8 mouse cellular contexts compared by ENCODE assay signal in the genomic region with DNA sequence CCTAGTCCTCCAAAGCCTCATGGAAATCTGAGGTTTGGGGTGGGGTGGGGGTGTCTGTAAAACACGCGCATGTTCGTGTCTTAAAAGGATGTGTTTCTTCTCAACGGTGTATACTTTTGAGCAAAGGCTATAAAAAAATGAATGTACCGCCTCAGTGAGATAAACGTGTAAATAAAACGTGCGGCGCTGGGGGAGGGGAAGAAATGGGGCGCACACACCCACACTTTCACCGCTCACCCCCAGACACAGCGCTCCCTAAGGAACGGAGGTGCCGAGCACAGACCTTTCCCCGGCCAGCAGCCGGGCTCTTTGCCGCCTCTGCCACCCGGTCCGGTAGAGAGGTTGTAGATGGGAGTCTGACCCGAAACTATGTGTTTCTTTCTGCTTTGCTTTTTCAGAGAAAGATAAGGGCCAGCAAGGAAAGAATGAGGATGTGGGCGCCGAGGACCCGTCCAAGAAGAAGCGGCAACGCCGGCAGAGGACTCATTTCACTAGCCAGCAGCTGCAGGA. TPM values are rescaled to one million over a fixed set of nuclear protein-coding genes. Genes with fewer than 3 reads are reported as not detected.
DNase-seq lines count a peak whose midpoint lies in the region; ATAC-seq and TF ChIP-seq lines count a peak whose summit lies in the region.

No protein-coding gene starts in this region.

- intact Hi-C loops in gastrocnemius, postnatal 14 days (cut with DNase I; ENCODE audit: low total_unique reads), result no loop called here

- H3K4me3 ChIP-seq in E14TG2a.4 (replicated peaks; ENCODE audit: low read length), result peak overlapping the region; percentile 82
- no peak overlapping the region for H3K4me3 ChIP-seq in forebrain, postnatal 0 days (ENCODE audit: low read depth, low read length)
- peak overlapping the region; percentile 66 for H3K4me3 ChIP-seq in midbrain, embryonic 10.5 days

- DNase-seq in heart, adult 11 months, result peak; percentile 61
- DNase-seq in heart, adult 9 months (ENCODE audit: low spot score in 2 of 2), result no peak
- DNase-seq in forebrain, postnatal 0 days, result peak; percentile 45
- DNase-seq in midbrain, embryonic 10.5 days (ENCODE audit: low spot score), result no peak
- no peak for DNase-seq in spleen, adult 12 weeks (ENCODE audit: low spot score)
- no peak for DNase-seq in gastrocnemius, postnatal 14 days
- DNase-seq in adrenal gland, postnatal 36 days, result no peak

- no peaks in the 10 kb centered on the region for H3K36me3 ChIP-seq in E14TG2a.4 (ENCODE audit: insufficient read depth, low read length)
- no peaks in the 10 kb centered on the region for H3K36me3 ChIP-seq in forebrain, postnatal 0 days (ENCODE audit: insufficient read depth)
- no peaks in the 10 kb centered on the region for H3K36me3 ChIP-seq in midbrain, embryonic 10.5 days

- no peak overlapping the region for H3K4me2 ChIP-seq in forebrain, postnatal 0 days (ENCODE audit: low read depth)

- peaks cover 57% of the 10 kb centered on the region for H3K4me1 ChIP-seq in E14TG2a.4 (replicated peaks; ENCODE audit: low read depth, low read length)
- H3K4me1 ChIP-seq in forebrain, postnatal 0 days (ENCODE audit: insufficient read depth), result peaks cover 3% of the 10 kb centered on the region; the same call in 1 of the 2 replicates
- peaks cover 55% of the 10 kb centered on the region for H3K4me1 ChIP-seq in midbrain, embryonic 10.5 days

- TF ChIP-seq CTCF in E14TG2a.4 (conservative IDR thresholded peaks at IDR 0.05; ENCODE audit: low read length), result no peak
- TF ChIP-seq CTCF in forebrain, postnatal 0 days (IDR thresholded peaks at IDR 0.05; ENCODE audit: low read depth), result no peak

- H3K27me3 ChIP-seq in E14TG2a.4 (ENCODE audit: insufficient read depth, low read length), result peaks cover 89% of the 10 kb centered on the region
- H3K27me3 ChIP-seq in forebrain, postnatal 0 days (ENCODE audit: insufficient read depth, low read length), result peaks cover 75% of the 10 kb centered on the region
- H3K27me3 ChIP-seq in midbrain, embryonic 10.5 days (ENCODE audit: low read depth, poor library complexity, severe bottlenecking), result peaks cover 100% of the 10 kb centered on the region

- H3K9ac ChIP-seq in forebrain, postnatal 0 days, result no peak overlapping the region

- no peak for ATAC-seq in forebrain, postnatal 0 days

- H3K9me3 ChIP-seq in E14TG2a.4 (ENCODE audit: low read length), result no peaks in the 10 kb centered on the region
- no peaks in the 10 kb centered on the region for H3K9me3 ChIP-seq in forebrain, postnatal 0 days (ENCODE audit: low read length)
- no peaks in the 10 kb centered on the region for H3K9me3 ChIP-seq in midbrain, embryonic 10.5 days (replicated peaks)

- no peak overlapping the region for H3K27ac ChIP-seq in forebrain, postnatal 0 days (ENCODE audit: low read depth, low read length)
- no peak overlapping the region for H3K27ac ChIP-seq in midbrain, embryonic 10.5 days (replicated peaks)

- WGBS in forebrain, postnatal 0 days, result 1% methylated on average over 26 of the region's 26 CpGs
- 1% methylated on average over 26 of the region's 26 CpGs for WGBS in midbrain, embryonic 10.5 days

RNA-seq across cellular contexts. Expression of a gene that starts 15.6 kb away (rescaled TPM):
- total RNA-seq in forebrain, postnatal 0 days (2014; rRNA removed), result 2.1 and 10.5 TPM in 2 replicates
- polyA plus RNA-seq in forebrain, postnatal 0 days (2015; fragmentation: Nextera tagmentation; extraction: Ambion mirVana), result 2.5 and 7.2 TPM in 2 replicates
- polyA plus RNA-seq in midbrain, embryonic 10.5 days (2016; fragmentation: Nextera tagmentation; extraction: Ambion mirVana), result 27.8 and 47.0 TPM in 2 replicates
- 1 to 10 TPM; 9.0 to 9.2 TPM for total RNA-seq in gastrocnemius, postnatal 14 days (2021)
- total RNA-seq in adrenal gland, postnatal 36 days (2021), result not detected

Comparison
In these comparisons a context has a peak if more than half of its experiments do, and no peak if none do; other contexts are left out.
1. DNase-seq: peak in heart, adult 11 months (single experiment) and forebrain, postnatal 0 days (single experiment); none in heart, adult 9 months (0 of 2), midbrain, embryonic 10.5 days (single experiment), spleen, adult 12 weeks (single experiment), gastrocnemius, postnatal 14 days (single experiment) and adrenal gland, postnatal 36 days (0 of 2).